Mouse (Mus musculus) left cerebral cortex, adult 11 months (tissue): ENCODE data around the gene Foxn3.

Experiments
- DNase-seq: peaks from one replicate; pipeline ENCODE4 v3.0.0; 2022; ENCODE audit warnings: low spot score

Gene Foxn3

GRCm38 (mm10) chr12:99256997-99257396 is 306.4 kb downstream of the Foxn3 start:
- DNase-seq, result no peak

- no peak for DNase-seq
Observed at GRCm38 (mm10) chr12:99256463-99256862, 306.9 kb downstream of the Foxn3 start.

- no peak for DNase-seq
Observed at GRCm38 (mm10) chr12:99254436-99254835, 308.9 kb downstream of the Foxn3 start.

GRCm38 (mm10) chr12:99253562-99253961 is 309.8 kb downstream of the Foxn3 start:
- no peak for DNase-seq

GRCm38 (mm10) chr12:99248606-99249005 is 314.8 kb downstream of the Foxn3 start:
- DNase-seq, result no peak

GRCm38 (mm10) chr12:99247939-99248338 is 315.4 kb downstream of the Foxn3 start:
- DNase-seq, result no peak

GRCm38 (mm10) chr12:99246984-99247746 is 316.2 kb downstream of the Foxn3 start:
- no peak for DNase-seq

- no peak for DNase-seq
Observed at GRCm38 (mm10) chr12:99244673-99245072, 318.7 kb downstream of the Foxn3 start.

- no peak for DNase-seq
Observed at GRCm38 (mm10) chr12:99244264-99244663, 319.1 kb downstream of the Foxn3 start.

GRCm38 (mm10) chr12:99243316-99243715 is 320.1 kb downstream of the Foxn3 start:
- DNase-seq, result no peak

GRCm38 (mm10) chr12:99240185-99240726 is 323.1 kb downstream of the Foxn3 start:
- no peak for DNase-seq

- DNase-seq, result no peak
Observed at GRCm38 (mm10) chr12:99239735-99240134, 323.6 kb downstream of the Foxn3 start.

- DNase-seq, result no peak
Observed at GRCm38 (mm10) chr12:99237497-99237896, 325.9 kb downstream of the Foxn3 start.

- no peak for DNase-seq
Observed at GRCm38 (mm10) chr12:99234346-99234745, 329.0 kb downstream of the Foxn3 start.

GRCm38 (mm10) chr12:99233386-99233785 is 330.0 kb downstream of the Foxn3 start:
- no peak for DNase-seq

GRCm38 (mm10) chr12:99232478-99232877 is 330.9 kb downstream of the Foxn3 start:
- no peak for DNase-seq

- no peak for DNase-seq
Observed at GRCm38 (mm10) chr12:99231321-99231720, 332.1 kb downstream of the Foxn3 start.

GRCm38 (mm10) chr12:99230783-99231048 is 332.7 kb downstream of the Foxn3 start:
- DNase-seq, result no peak

- DNase-seq, result no peak
Observed at GRCm38 (mm10) chr12:99229973-99230782, 333.2 kb downstream of the Foxn3 start.

GRCm38 (mm10) chr12:99227313-99227952 is 335.9 kb downstream of the Foxn3 start:
- DNase-seq, result no peak

GRCm38 (mm10) chr12:99224863-99225603 is 338.3 kb downstream of the Foxn3 start:
- no peak for DNase-seq
